Mouse (Mus musculus): ENCODE measurements around the gene Gstm1.

Gene Gstm1

GRCm38 (mm10) chr3:107965592-107965991, 52.2 kb downstream of the Gstm1 start:
- no peak for DNase-seq (ENCODE audit: low spot score in 2 of 2)

GRCm38 (mm10) chr3:107964656-107965308, 53.0 kb downstream of the Gstm1 start:
- no peak for DNase-seq (ENCODE audit: low spot score in 2 of 2)

- DNase-seq (ENCODE audit: low spot score in 2 of 2): no peak
These were observed 53.7 kb downstream of the Gstm1 start for GRCm38 (mm10) chr3:107964026-107964425.

Data from frontal cortex, postnatal 14 days (tissue).